Mouse (Mus musculus): ENCODE results near the gene Lgals12. TPM values are rescaled to one million over a fixed set of nuclear protein-coding genes. Genes with fewer than 3 reads are reported as not detected.

The Lgals12 gene
- total RNA-seq (2015) (not detected in 2 replicates), total RNA-seq (2017) (not detected in 2 replicates)

DNA sequence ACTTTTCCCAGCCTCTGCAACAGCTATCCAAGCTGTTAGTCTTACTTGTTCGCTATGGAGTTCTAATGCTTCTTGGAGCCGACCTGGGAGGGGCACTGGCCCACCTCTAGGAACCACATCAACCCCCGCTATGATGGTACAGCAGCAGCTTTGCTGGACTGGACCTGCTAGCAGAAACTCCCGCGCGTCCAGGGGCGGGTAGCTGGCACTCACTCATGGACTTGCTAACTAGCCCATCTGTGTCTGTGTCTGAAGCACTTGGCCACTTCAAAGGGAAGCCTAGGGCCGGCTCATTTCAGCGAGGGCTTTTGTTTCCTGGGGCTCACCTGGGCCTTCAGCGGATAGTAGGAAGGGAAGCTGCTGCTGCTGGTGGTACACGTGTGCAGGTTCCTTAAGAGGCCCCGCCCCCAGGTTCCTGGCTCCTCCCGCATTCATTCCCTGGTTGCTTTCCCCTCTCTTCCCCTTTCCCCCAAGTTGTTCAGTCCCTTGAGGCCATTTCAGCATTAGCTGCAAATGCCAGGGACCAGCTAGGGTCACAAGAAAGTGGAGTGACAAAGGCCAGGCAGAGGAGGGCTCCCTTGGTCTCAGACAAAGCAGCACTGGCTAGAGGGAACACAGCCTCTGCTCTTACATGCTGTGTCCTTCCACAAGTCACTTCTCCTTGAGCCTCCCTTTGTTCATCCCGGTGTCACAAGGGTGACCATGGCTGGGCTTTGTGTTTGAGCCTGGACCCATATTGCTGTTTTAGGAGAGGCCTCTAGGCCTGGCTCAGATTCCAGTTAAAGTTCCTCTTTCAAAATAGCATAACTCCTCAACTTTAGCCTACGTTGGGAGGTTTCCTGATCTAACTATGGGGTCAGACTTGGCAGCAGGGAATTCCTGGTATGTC is at the start of gene Lgals12:
Gene Lgals12, minus strand, starts transcription at position 393 of the 889 bp plus-strand sequence.
- ATAC-seq (replicated peaks; ENCODE audit: poor library complexity) = peak; percentile 34; the same call in 1 of the 2 replicates

DNA sequence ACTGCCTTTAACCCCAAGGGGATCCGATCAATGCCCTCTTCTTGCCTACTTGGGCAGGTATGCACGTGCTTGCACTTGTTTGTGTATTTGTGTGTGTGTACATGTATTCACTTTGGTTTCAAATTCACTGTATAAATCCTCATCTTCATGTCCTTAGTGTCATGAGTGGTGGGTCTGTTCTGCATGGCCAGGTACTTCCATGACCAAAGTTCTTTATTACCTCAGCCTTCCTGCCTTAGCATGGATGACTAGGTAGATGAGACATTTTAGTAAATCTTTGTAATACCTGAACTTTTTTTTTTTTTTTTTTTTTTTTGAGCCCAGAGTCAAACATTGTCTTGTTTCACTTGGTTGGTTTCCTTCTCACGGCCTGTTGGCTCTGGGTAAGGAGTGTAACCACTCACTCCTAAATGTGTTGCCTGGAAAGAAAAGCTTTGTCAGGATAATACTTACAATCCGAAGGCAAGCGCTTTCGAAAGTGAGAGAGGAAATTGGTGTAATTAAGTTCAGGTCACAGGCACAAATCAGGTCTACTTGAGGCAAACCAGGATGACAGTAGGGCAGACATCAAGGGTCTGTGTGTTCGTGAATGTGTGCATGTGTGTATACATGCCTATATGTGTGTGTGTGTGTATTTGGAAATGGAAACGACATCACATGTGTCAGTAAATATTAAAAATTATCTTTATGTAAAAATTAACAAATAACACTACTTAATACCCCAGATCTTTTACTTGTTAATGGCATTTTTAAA is 42.1 kb upstream of the Lgals12 start:
- no peak for ATAC-seq (replicated peaks; ENCODE audit: poor library complexity)

DNA sequence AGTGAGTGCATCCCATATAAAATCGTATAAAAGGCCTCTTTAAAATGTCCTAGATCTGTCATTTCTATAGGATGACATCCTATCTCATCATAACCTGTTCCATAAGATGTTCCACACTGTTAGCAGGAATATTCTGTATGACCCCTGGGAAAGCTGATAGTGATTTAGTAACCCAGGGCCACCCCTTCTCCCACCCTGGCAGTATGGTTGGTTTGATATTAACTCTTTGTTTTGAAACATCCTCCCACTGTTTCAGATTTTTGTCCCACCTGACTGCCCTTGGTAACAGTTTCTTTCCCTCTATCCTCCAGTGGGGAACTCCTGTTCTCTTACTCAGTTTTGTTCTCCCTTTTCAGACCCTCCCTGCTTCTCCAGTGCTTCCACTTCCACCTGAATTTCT is 26.8 kb upstream of the Lgals12 start:
- ATAC-seq (replicated peaks; ENCODE audit: poor library complexity) = no peak

DNA sequence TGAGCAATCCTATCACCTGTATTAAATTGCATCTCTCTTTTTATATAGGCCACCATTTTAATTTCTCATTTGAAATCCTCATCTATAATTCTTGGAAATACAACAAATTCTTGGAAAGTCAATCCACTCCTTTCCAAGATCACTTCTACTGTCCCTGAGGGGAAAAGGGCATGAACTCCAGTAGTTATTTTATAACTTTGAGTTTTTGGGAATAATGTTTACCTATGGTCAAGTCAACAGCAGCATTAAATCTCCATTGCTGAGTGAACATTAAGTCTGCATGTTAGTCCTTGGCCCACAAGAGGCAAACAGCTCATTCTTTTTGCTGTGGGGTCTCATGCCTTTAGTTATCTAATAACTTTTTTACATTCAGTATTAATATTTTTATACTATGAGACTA is 26.0 kb upstream of the Lgals12 start:
- ATAC-seq (replicated peaks; ENCODE audit: poor library complexity) = no peak

DNA sequence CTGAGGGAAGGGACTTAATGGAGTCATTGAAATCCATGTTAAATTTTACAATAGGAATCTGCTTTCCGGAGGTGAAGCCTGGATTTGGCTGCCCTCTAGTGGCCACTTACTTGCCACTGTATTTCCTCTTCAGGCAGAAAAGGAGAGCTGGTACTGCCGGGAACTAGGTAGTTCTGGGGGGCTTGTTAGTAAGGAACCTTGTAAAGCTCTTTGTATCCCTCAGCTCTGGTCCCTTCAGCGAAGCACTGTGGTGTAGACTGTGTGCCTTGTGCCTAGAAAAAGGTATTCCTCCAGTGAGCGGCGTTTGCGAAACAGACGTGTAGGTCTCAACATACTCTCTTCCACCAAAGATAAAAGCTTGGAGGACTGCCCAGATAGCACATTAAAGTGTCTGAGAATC is 10.7 kb upstream of the Lgals12 start:
- ATAC-seq (replicated peaks; ENCODE audit: poor library complexity) = peak; percentile 65

DNA sequence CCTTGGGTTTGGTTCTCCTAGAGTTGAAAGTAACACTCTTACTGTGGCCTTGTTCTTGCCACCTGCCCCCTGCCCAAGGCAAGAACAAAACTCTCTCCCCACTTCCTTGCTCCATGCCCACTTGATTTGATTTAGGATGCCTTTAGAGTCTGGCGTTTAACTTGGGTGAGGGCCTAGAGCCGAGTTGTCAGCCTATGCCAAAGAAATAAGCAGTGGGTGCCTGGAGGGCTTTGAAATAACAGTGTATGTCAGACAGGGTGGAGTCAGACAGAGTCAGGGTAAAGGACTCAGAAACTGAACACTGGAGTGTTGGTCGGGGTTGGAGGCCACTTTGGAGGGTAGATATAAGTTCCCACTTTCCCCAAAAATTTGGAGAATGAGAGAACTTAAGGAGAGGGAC is 10.1 kb upstream of the Lgals12 start:
- no peak for ATAC-seq (replicated peaks; ENCODE audit: poor library complexity)

DNA sequence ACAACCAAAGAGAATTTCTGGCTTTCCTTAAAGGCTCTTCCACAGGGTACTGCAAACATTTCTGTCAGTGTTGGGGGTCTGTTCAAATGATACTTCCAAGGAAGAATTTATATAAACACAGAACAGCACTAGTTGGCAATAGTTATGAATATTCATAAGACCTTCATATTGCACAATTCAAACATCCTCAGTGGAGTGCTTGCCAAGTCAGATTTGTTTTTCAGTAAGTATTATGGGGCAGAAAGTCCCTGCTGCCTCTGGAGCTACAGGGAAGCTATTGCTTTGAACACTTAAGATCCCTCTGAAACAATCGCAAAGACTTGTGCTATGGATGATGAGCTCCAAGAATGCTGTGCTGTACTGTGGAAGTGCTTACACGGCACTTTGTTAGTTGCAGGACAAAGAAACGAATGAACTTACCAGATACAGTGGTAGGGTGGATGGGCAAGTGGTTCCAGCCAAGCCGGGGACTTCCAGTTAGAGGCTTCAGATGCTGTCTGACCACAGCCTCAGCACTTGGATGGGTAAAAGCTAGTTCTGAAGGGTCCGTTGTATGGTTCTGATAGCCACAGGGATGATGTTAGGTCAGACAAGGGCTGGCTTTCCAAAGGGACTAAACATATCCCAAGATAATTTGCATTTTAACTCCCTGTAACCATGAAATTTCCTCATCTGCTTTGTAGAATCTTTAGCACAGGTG is 9.4 kb upstream of the Lgals12 start:
- ATAC-seq (replicated peaks; ENCODE audit: poor library complexity) = no peak

DNA sequence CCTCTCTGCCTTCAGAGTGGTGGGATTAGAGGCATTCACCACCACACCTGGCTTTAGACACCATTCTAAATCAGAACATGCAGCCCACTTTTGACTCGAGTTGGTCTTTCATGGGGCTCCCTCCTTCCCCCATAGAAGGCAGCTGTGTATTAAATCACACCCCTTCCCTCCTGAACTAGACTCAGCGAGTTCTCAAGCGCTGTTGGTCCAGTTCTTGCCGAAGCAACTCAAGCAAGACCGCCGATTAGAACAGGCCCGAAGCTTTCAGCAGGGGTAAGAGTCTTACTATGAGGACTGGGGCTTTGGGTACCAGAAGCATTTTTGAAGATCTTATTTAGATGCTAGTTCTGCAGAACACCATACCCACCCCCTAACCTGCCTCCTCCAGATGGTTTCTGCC is 6.2 kb upstream of the Lgals12 start:
- ATAC-seq (replicated peaks; ENCODE audit: poor library complexity) = no peak

DNA sequence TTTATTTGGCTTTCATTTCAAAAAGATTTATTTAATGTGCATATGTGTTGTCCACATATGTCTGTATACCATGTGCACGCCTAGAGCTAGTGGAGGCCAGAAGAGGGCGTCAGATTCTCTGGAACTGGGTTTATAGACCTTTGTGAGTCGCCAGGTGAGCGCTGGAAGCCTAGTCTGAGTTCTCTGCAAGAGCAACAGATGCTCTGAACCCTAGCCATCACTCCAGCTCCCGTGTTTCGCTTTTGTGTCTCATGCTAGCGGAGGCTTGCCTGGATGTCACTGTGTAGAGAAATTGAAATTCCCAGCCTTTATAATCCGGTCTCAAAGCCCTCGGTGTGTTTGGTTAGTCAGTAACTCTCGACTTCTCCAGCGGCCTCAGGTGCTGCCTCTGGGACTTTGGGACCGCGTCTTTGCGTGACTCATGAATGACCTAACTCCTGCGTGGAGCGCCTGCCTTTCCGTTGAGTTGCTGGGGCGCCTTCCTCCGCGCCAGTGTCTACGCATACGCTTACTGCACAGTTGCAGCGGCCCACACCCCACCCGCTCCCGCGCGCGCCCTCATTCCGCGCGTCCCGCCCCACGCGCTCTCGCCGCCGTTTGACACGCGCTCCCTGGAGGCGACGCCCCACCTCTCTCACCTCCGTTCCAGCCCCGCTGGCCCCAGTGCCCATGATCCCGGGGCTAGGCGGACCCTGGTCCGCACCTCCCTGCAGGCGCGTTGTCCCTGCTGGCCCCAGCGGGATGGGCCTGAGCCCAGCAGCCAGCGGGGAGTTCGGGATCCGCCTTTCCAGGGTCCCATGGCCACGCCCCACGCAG is 5.2 kb upstream of the Lgals12 start, which contains the start of gene Hrasls5:
Gene Hrasls5, plus strand, starts transcription at position 600 of the 816 bp plus-strand sequence.
- peak; percentile 58 for ATAC-seq (replicated peaks; ENCODE audit: poor library complexity)

DNA sequence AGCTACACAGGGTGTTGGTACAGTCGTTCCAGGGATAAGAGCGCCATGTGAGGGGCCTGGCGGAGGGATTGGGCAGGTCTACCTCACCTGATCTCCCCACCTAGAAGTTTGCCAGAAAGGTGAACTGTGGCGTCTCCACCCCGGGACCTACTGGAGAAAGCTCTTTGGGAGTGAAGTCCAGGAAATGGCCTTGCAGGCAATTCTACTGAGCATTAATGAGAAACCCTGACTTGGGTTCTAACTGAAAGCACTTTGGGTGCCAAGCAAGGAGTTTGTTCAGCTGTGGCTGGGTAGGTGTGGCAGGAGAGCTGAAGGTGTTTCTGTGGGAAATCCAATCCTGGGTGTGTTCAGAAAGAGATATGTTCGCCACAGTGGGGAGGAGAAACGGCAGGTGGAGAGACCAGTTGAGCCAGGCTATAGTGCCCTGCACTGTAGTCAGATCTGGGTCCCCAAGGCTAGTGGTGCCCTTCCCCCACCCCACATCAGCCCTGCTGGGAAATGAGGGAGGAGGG is 753 bp upstream of the Lgals12 start:
- ATAC-seq (replicated peaks; ENCODE audit: poor library complexity) = no peak

DNA sequence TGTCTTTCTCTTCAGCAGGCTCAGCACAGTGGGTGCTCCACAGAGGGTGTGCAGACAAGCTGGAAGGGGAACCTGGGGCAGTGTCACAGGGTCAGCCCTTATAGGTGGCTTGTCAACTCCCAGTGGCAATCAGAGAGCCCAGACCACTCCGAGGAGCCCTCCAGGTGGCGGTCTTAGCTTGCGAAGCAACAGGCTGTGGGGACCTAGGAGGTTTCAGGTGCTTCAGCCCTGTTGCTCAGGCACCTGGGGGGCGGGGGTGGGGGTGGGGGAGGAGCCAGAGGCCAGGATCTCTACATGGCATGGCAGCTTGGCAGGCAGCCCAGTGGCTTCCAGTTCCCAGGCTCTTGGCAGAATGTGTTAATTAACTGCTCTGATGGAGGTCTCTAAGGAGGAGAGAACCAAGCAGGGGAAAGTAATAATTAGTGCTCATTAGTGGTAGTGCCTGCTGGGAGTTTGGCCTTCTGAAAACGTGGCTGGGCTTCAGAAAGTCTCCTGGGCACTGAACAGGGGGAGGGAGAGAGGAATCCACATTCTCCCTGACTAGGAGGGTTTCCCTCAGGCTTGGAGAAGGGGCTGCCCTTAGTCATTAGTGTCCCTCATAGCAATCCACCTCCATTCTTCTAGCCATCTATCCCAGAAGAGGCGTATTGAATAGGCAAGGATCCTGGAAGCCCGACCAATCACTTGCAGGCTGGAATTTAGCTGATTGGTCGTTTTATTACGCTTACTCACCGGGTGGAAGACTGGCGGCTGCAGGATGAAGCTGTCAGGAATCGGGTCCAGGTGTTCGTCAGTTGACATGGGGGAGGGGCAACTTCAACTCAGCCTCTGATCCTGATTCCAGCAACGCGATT is 836 bp downstream of the Lgals12 start:
- no peak; the same call in 1 of the 2 replicates for ATAC-seq (replicated peaks; ENCODE audit: poor library complexity)

DNA sequence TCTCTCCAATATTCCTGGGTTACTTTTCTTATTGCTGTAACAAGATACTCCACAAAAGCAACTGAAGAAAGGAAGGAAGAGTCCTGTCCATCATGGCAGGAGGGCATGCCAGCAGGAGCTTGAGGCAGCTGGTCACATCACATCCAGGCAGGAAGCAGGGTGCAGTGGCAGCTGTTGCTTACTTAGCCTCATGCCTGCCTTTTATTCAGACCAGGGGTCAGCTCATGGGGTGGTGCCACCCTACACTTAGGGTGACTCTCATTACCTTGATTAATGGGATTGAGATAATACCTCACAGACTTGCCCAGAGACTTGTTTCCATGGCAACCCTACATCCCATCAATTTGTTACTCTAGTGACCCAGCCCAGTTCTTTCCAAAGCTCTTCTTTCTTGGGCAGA is 2.0 kb downstream of the Lgals12 start:
- ATAC-seq (replicated peaks; ENCODE audit: poor library complexity) = no peak

DNA sequence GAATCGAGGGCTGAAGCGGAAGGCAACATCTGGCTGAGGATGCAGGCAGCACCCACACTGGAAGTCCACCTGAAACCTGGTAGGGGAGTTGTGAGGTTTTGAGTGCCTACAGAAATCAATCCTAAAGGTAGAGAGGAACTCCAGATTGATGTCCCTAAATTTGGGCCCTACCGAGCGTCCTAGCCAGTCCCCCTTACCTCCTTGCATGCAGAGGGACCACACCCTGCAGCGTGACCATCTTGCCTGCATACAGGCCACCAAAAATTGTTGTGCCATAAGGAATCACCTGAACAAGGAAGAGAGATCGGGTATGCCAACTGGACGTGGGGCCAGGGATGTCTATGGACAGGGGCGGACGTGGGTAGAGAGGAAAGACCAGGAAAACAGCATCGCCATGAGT is 2.9 kb downstream of the Lgals12 start:
- ATAC-seq (replicated peaks; ENCODE audit: poor library complexity) = no peak

DNA sequence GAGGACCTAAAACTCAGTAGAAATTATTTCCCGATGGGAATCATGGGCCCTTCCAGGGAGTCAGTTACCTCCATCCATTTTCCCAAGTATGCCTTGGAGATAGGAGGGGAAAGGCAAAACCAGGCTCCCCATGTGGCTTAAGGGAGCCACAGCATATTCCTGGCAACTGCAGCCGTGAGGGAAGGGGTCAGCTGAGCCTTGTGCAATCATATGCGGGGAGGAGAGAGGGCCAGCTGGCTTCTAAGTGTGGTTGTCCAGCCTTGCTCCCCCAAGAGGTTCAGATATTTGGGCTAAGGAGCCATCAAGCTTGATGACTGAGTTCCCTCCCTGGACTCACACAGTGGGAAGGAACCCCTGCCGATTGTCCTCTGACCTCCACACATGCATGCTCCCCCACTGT is 5.4 kb downstream of the Lgals12 start:
- no peak for ATAC-seq (replicated peaks; ENCODE audit: poor library complexity)

DNA sequence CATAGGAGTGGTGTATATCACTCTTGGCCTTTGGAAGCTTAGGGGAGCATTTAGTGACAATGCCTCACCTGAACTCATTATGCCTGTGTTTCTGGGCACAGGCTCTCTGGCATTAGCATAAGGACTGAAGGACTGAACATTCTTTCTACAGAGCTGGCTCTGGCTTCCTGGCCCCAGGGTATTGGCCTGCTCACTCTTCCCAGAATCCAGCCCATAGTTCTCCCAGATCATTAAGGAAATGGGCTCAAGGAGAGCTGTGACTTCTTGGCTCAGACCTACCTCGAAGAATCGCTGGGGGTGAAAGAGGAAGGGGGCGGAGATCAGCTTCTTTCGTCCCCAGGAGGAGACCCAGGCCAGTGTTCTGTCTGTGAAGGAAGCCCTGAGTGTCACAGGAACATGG is 8.5 kb downstream of the Lgals12 start:
- ATAC-seq (replicated peaks; ENCODE audit: poor library complexity) = no peak

DNA sequence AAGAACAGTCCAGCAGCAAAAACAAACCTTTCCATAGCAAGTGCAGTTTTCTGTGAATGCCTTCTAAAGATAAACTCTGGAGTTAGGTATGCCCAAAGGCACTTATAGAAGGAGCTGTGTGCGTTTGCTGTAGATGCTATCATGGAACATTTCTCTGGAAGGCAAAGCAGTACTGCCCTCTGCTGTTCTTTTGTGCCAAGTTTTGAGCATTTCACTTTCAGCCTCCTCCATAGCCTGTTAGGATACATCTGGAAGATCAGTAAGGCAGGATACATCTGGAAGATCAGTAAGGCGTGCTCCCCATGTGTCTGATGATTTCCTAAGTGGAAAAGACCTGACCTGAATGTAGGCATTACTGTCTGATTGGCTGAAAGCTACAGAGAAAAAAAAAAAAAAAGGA is 11.5 kb downstream of the Lgals12 start:
- ATAC-seq (replicated peaks; ENCODE audit: poor library complexity) = peak; percentile 70

DNA sequence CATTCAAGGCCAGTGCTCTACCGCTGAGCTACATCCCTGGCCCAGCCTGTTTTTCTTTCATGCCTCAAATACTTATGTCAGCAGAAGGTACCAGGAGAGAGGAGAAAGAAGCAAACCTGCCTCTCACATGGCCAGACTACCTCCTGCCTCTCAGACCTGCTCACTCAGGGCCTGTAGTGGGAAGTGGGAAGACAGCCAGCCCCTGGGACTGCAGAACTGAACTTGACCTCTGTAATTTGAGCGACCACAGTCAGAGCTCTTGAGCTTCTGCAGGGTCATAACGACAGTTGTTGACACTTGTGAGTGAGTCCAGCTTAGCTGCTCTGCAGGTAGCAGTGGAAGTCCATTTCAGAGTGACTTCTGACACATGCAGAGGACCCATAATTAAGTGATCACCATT is 15.0 kb downstream of the Lgals12 start:
- no peak for ATAC-seq (replicated peaks; ENCODE audit: poor library complexity)

DNA sequence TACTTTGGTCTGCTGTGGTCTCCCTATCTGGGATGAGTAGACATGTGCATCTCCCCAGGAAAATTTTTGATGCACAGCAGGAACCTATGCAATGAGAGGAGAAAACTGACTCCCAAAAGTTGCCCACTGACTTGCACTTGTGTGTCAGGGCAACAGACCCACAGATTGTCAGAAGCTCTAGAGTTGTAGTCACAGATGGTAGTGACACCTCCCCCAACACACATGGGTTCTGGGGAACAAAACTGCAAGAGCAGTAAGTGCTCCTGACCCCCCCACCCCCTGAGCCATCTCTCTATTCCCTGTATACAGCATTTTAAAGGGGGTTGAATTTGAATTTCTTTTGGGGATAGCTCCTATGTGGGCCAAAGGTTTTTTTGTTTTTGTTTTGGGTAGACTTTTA is 16.2 kb downstream of the Lgals12 start:
- ATAC-seq (replicated peaks; ENCODE audit: poor library complexity) = no peak

DNA sequence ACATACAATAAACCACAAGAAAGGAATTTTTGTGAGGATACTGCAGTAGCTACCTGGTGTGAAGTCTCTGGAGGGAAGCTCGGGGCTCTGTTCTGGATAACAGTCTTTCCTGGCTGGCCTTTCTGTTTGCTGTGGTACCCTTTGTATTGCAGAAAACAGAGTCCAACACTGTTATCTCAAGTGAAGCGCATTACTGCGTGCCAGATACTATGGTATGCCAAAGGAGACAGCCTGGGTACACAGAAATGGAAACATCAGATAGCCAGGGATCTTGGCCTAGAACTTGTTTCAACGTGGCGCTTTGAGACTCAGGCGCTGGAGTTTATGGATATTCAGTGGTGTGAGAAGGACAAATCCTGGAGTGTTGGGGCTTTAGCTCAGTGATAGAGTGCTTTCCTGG is 21.2 kb downstream of the Lgals12 start:
- no peak for ATAC-seq (replicated peaks; ENCODE audit: poor library complexity)
